Mouse (Mus musculus): ENCODE results near the gene Rap1a.

Gene Rap1a

GRCm38 (mm10) chr3:105763132-105763851, 37.8 kb downstream of the Rap1a start:
- no peak for DNase-seq (ENCODE audit: extremely low read depth, insufficient read length, low spot score)

- no peak for DNase-seq (ENCODE audit: extremely low read depth, insufficient read length, low spot score)
Measured at GRCm38 (mm10) chr3:105760063-105760462, 41.1 kb downstream of the Rap1a start.

- no peak for DNase-seq (ENCODE audit: extremely low read depth, insufficient read length, low spot score)
Measured at GRCm38 (mm10) chr3:105758658-105759057, 42.5 kb downstream of the Rap1a start.

GRCm38 (mm10) chr3:105758098-105758497, 43.0 kb downstream of the Rap1a start:
- no peak for DNase-seq (ENCODE audit: extremely low read depth, insufficient read length, low spot score)

GRCm38 (mm10) chr3:105757323-105758083, 43.6 kb downstream of the Rap1a start:
- DNase-seq (ENCODE audit: extremely low read depth, insufficient read length, low spot score) = no peak

GRCm38 (mm10) chr3:105756505-105756904, 44.6 kb downstream of the Rap1a start:
- no peak for DNase-seq (ENCODE audit: extremely low read depth, insufficient read length, low spot score)

- no peak for DNase-seq (ENCODE audit: extremely low read depth, insufficient read length, low spot score)
Measured at GRCm38 (mm10) chr3:105755123-105755522, 46.0 kb downstream of the Rap1a start.

GRCm38 (mm10) chr3:105754184-105754583, 47.0 kb downstream of the Rap1a start:
- no peak for DNase-seq (ENCODE audit: extremely low read depth, insufficient read length, low spot score)

- DNase-seq (ENCODE audit: extremely low read depth, insufficient read length, low spot score) = no peak
Measured at GRCm38 (mm10) chr3:105750810-105751209, 50.3 kb downstream of the Rap1a start.

- no peak for DNase-seq (ENCODE audit: extremely low read depth, insufficient read length, low spot score)
Measured at GRCm38 (mm10) chr3:105746542-105746941, 54.6 kb downstream of the Rap1a start.

- DNase-seq (ENCODE audit: extremely low read depth, insufficient read length, low spot score) = no peak
Measured at GRCm38 (mm10) chr3:105737666-105738065, 63.5 kb downstream of the Rap1a start.

GRCm38 (mm10) chr3:105737070-105737469, 64.1 kb downstream of the Rap1a start:
- no peak for DNase-seq (ENCODE audit: extremely low read depth, insufficient read length, low spot score)

- DNase-seq (ENCODE audit: extremely low read depth, insufficient read length, low spot score) = no peak
Measured at GRCm38 (mm10) chr3:105736148-105736547, 65.0 kb downstream of the Rap1a start.

- no peak for DNase-seq (ENCODE audit: extremely low read depth, insufficient read length, low spot score)
Measured at GRCm38 (mm10) chr3:105735285-105735684, 65.9 kb downstream of the Rap1a start.

GRCm38 (mm10) chr3:105733538-105733937, 67.6 kb downstream of the Rap1a start:
- no peak for DNase-seq (ENCODE audit: extremely low read depth, insufficient read length, low spot score)

- no peak for DNase-seq (ENCODE audit: extremely low read depth, insufficient read length, low spot score)
Measured at GRCm38 (mm10) chr3:105732360-105732759, 68.8 kb downstream of the Rap1a start.

- no peak for DNase-seq (ENCODE audit: extremely low read depth, insufficient read length, low spot score)
Measured at GRCm38 (mm10) chr3:105726037-105726436, 75.1 kb downstream of the Rap1a start.

GRCm38 (mm10) chr3:105722510-105722909, 78.6 kb downstream of the Rap1a start:
- DNase-seq (ENCODE audit: extremely low read depth, insufficient read length, low spot score) = no peak

GRCm38 (mm10) chr3:105721681-105722201, 79.4 kb downstream of the Rap1a start:
- DNase-seq (ENCODE audit: extremely low read depth, insufficient read length, low spot score) = no peak

GRCm38 (mm10) chr3:105720514-105720913, 80.6 kb downstream of the Rap1a start:
- no peak for DNase-seq (ENCODE audit: extremely low read depth, insufficient read length, low spot score)

GRCm38 (mm10) chr3:105719979-105720378, 81.2 kb downstream of the Rap1a start:
- DNase-seq (ENCODE audit: extremely low read depth, insufficient read length, low spot score) = no peak

- no peak for DNase-seq (ENCODE audit: extremely low read depth, insufficient read length, low spot score)
Measured at GRCm38 (mm10) chr3:105718746-105719145, 82.4 kb downstream of the Rap1a start.
